Mouse (Mus musculus) ovary, postnatal 14 days (tissue): Measurements from ENCODE around the gene Dlgap4.
A peak's percentile ranks its signal among the peaks of the same experiment; 100 is the strongest.

Experiments
- DNase-seq: peaks from one replicate; pipeline ENCODE4 v3.0.0; 2022; ENCODE audit warnings: low spot score

Dlgap4 gene

GRCm38 (mm10) chr2:156617536-156617935 is 4.0 kb downstream of the Dlgap4 start:
- DNase-seq: peak; percentile 13

- DNase-seq: no peak
These were observed 7.4 kb downstream of the Dlgap4 start for GRCm38 (mm10) chr2:156620874-156621273.

- DNase-seq: peak; percentile 17
These were observed 7.9 kb downstream of the Dlgap4 start for GRCm38 (mm10) chr2:156621449-156621848.

- DNase-seq: no peak
These were observed 8.7 kb downstream of the Dlgap4 start for GRCm38 (mm10) chr2:156622192-156622591.

GRCm38 (mm10) chr2:156623246-156623645 is 9.7 kb downstream of the Dlgap4 start:
- no peak for DNase-seq

- DNase-seq: no peak
These were observed 11.8 kb downstream of the Dlgap4 start for GRCm38 (mm10) chr2:156625307-156625706.

GRCm38 (mm10) chr2:156626119-156626518 is 12.6 kb downstream of the Dlgap4 start:
- no peak for DNase-seq

GRCm38 (mm10) chr2:156626544-156626943 is 13.0 kb downstream of the Dlgap4 start:
- no peak for DNase-seq

- no peak for DNase-seq
These were observed 14.4 kb downstream of the Dlgap4 start for GRCm38 (mm10) chr2:156627917-156628316.

GRCm38 (mm10) chr2:156630288-156630687 is 16.8 kb downstream of the Dlgap4 start:
- DNase-seq: no peak

GRCm38 (mm10) chr2:156632721-156633120 is 19.2 kb downstream of the Dlgap4 start:
- no peak for DNase-seq

- DNase-seq: no peak
These were observed 21.6 kb downstream of the Dlgap4 start for GRCm38 (mm10) chr2:156635091-156635490.

GRCm38 (mm10) chr2:156641141-156641540 is 27.6 kb downstream of the Dlgap4 start:
- DNase-seq: no peak

GRCm38 (mm10) chr2:156642931-156643330 is 29.4 kb downstream of the Dlgap4 start:
- no peak for DNase-seq

GRCm38 (mm10) chr2:156643406-156643805 is 29.9 kb downstream of the Dlgap4 start:
- no peak for DNase-seq

- DNase-seq: no peak
These were observed 31.6 kb downstream of the Dlgap4 start for GRCm38 (mm10) chr2:156645145-156645544.

GRCm38 (mm10) chr2:156646877-156647276 is 33.4 kb downstream of the Dlgap4 start:
- no peak for DNase-seq

- no peak for DNase-seq
These were observed 34.5 kb downstream of the Dlgap4 start for GRCm38 (mm10) chr2:156648042-156648441.

GRCm38 (mm10) chr2:156649450-156649849 is 35.9 kb downstream of the Dlgap4 start:
- DNase-seq: no peak

GRCm38 (mm10) chr2:156651019-156651418 is 37.5 kb downstream of the Dlgap4 start:
- no peak for DNase-seq

GRCm38 (mm10) chr2:156652841-156653240 is 39.3 kb downstream of the Dlgap4 start:
- DNase-seq: peak; percentile 64

GRCm38 (mm10) chr2:156654148-156654547 is 40.6 kb downstream of the Dlgap4 start:
- no peak for DNase-seq

GRCm38 (mm10) chr2:156655626-156656025 is 42.1 kb downstream of the Dlgap4 start:
- DNase-seq: no peak

- no peak for DNase-seq
These were observed 44.0 kb downstream of the Dlgap4 start for GRCm38 (mm10) chr2:156657522-156657921.

GRCm38 (mm10) chr2:156658221-156658620 is 44.7 kb downstream of the Dlgap4 start:
- no peak for DNase-seq
